Mouse (Mus musculus): ENCODE measurements around the gene Cbx2.

DNA sequence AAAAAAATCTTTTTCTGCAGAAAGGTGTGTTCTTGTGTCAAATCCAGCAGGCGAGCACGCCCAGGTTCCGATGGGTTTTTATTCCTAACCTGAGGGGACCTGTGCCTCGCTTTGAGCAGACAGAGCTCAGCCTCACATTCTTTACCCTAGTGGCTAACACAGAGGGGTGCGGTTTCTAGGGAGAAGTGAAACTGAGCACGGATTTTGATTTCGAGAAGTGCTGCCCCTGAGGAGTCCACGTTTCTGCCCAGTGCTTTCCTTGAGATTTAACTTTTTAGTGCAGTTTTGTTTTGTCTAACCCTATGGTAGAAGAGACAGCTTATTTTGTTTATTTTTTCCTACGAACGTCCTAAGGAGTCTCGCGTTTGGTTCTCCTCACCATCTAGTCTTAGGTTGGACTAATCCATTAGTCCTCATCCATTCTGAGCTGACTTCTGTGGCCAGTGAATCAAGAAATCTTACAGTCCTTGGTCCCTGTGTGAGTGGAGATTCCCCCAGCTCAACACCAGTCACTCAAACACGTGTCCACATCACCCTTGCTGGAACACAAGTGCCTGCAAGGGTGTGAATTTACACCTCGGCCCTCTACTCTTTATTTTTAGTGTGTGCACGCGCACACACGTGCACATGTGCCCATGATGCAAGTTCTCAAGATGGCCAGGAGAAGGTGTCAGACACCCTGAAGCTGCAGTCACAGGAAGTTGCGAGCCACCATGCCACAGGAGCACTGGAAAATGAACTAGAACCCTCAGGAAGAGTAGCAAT is 41.6 kb upstream of the Cbx2 start:
- TF ChIP-seq CTCF (IDR thresholded peaks at IDR 0.05; ENCODE audit: borderline replicate concordance, control insufficient read depth, extremely low read depth, insufficient read depth, low read length, poor library complexity) (no peak), POLR2A (IDR thresholded peaks at IDR 0.05; ENCODE audit: control insufficient read depth, extremely low read depth, insufficient read depth, low read length, poor library complexity) (no peak)
